Mouse (Mus musculus) lung, postnatal 4 days (tissue): ENCODE data around the gene Ankle1.

Experiments used
- DNase-seq, 2 experiments: peaks; one replicate each; pipeline ENCODE4 v3.0.0; 2021

The Ankle1 gene

GRCm38 (mm10) chr8:71381971-71382961, 23.5 kb upstream of the Ankle1 start:
- DNase-seq: peak; percentile 93 to 97

DNA sequence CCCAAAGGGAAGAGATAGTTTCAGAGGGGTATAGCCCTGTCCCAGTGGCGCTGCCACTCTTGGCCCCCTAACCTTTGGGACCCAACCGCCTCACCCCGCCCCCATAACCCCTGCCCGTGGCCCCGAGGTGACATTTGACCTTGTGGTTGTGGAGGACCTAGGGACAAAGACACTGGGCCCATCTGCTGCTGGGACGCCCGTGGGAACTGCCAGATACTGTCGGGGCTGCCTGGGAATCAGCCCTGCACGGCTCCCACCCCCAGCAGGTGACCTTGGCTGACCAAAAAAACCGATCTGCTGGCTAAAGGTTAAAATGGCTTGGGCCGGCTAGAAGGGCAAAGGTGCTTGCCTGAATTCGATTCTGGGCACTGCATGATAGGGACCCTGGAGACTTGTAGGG, 22.4 kb upstream of the Ankle1 start:
- DNase-seq: no peak

- DNase-seq: peak in 1 of 2 experiments; percentile 67
These were observed 21.9 kb upstream of the Ankle1 start for GRCm38 (mm10) chr8:71383860-71384259.

GRCm38 (mm10) chr8:71385212-71385835, 20.5 kb upstream of the Ankle1 start:
- no peak for DNase-seq

DNA sequence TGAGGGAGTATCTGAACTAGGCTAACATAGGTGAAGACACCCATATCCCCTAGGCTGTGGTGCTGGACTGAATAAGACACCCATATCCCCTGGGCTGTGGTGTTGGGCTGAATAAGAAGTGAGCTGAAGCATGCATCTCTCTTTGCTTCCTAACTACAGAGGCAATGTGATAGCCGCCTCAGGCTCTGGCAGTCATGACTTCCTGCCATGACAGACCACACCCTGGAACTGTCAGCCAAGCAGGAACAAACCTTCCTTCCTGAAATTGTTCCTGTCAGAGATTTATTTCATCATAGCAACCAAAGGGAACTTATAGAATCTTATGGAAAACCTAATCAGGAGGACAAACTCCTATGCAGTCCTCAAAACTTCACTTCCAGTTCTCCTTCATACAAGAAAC, 17.5 kb upstream of the Ankle1 start:
- DNase-seq: peak in 1 of 2 experiments; percentile 42

GRCm38 (mm10) chr8:71391696-71392095, 14.1 kb upstream of the Ankle1 start:
- peak in 1 of 2 experiments; percentile 2 for DNase-seq

- peak in 1 of 2 experiments; percentile 18 for DNase-seq
These were observed 13.4 kb upstream of the Ankle1 start for GRCm38 (mm10) chr8:71392391-71392790.

- DNase-seq: peak; percentile 66 to 68
These were observed 12.9 kb upstream of the Ankle1 start for GRCm38 (mm10) chr8:71392871-71393270.

GRCm38 (mm10) chr8:71394481-71394880, 11.3 kb upstream of the Ankle1 start:
- DNase-seq: peak in 1 of 2 experiments; percentile 21

GRCm38 (mm10) chr8:71395071-71395470, 10.7 kb upstream of the Ankle1 start:
- peak in 1 of 2 experiments; percentile 31 for DNase-seq

DNA sequence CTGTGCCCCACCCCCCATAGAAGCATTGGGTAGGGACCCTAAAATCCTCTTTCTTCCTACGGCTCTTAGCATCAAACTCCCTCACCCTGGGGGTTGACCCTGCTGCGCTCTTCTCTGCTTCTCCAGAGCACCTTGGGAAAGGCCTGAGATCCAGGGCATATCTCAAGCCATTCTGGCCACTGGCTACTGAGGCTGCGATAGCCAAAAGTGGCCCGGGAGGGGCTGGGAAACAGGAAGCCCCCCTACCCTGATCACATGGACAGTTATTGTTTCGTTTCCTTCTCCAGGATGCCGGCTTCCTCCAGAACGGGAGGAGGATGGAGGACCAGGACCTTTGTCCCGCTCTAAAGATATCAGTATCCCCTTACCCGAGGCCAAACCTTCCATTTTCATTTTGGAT, 10.2 kb upstream of the Ankle1 start, which contains the start of gene Ushbp1:
Ushbp1 (minus strand) TSS at position 174 of the 400 bp plus-strand sequence.
- DNase-seq: peak; percentile 51 to 70

DNA sequence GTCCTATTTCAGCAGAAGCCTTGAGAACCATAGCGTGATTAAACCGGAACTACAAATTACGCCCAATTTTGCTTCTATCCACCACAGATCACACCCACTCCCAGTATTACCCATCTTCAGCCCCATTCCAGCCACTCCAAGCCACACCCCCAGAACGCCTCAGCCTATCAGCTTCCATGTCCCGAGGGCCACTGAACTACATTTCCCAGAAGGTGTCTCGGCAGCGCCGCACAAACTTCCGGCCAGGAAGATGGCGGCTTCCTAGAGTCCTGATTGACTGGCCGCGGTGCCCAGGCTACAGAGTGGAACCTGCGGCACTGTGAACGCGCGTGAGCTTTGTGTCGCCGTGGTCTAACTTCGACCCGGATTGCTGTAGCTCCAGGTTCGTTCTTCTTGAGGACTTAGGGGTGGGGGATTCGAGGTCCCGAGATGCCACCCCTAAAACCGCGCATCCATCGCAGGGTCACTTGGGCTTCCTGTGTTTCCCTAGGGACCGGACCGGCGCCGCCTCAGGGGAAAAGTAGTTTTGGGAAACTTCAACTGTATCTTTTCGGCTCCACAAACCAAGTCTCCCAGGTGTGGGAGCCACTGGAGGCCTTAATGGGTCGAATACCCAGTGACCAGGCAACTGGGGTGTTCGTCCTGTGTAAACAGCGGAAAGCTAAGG, 9.0 kb upstream of the Ankle1 start, which contains the start of gene Babam1:
Babam1 (plus strand) TSS at position 223 of the 667 bp plus-strand sequence.
- peak; percentile 93 to 95 for DNase-seq

DNA sequence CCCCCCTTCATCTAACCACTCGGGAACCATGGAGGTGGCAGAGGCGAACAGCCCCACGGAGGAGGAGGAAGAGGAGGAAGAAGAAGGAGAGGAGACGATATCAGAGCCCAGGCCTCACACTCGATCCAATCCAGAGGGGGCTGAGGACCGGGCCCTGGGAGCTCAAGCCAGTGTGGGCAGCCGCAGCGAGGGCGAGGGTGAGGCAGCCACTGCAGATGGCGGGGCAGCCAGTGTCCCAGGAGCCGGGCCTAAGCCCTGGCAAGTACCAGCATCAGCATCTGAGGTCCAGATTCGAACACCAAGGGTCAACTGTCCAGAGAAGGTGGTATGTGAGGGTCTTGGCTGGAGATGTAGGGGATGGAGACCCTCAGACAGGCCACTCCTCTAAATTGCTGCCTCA, 8.1 kb upstream of the Ankle1 start:
- DNase-seq: peak in 1 of 2 experiments; percentile 29

DNA sequence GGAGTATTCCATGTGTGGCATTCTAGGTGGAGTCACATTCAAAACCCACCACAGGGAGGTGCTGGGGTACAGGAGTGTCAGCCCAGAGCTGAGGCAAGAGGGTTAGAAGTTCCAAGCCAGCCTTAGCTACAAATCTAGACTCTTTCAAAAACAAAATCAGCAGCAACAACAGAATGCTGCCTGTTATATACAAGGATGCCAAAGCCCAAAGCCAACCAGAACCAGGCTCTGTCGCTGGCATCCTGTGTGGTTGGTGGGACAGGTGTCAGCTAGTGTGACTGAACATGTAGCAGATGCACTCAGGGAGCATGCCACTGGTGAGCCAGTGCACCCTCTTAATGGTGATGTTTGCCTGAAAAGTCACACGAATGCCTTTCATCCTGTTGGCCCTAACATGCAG, 5.0 kb upstream of the Ankle1 start:
- DNase-seq: no peak

DNA sequence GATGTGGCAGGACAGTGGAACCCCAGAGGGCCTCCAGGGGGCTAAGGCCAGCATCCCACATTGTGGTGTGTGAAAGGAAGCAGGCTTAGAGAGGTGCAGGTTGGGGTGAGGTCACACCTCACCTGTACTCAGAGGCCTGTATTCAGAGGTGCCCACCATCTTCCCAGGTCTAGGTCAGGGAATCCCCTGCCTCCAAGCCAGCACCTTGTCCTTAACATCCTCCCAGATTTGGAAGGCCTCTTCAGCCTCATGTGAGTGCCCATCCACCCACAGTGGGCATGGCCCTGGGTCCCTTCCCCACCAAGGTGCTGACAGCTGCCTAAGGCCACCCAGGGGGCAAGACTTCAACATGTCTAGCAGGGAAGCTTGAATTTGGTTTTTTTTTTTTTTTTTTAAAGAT, 4.4 kb upstream of the Ankle1 start:
- peak in 1 of 2 experiments; percentile 15 for DNase-seq

- peak in 1 of 2 experiments; percentile 18 for DNase-seq
These were observed 3.3 kb upstream of the Ankle1 start for GRCm38 (mm10) chr8:71402446-71402964.

GRCm38 (mm10) chr8:71403107-71403885, 2.5 kb upstream of the Ankle1 start:
- peak in 1 of 2 experiments; percentile 17 for DNase-seq

DNA sequence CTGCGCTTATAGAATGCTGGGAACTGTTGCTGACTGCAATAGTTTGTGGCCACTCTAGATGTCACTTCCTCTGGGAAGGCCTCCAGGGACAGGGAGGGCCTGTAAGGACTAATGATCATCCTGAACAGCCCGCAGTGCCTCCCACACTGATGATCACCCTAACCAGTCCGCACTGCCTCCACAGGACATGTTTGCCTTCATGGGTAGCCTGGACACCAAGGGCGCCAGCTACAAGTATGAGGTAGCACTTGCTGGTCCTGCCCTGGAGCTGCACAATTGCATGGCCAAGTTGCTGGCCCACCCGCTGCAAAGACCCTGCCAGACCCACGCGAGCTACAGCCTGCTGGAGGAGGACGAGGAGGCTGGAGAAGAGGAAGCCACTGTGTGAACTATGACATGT, 1.8 kb upstream of the Ankle1 start:
- DNase-seq: peak in 1 of 2 experiments; percentile 20

GRCm38 (mm10) chr8:71404951-71405351, 859 bp upstream of the Ankle1 start:
- DNase-seq: peak; percentile 4 to 18

GRCm38 (mm10) chr8:71406099-71407015, 547 bp downstream of the Ankle1 start:
- peak; percentile 85 to 86 for DNase-seq

- DNase-seq: no peak
These were observed 1.6 kb downstream of the Ankle1 start for GRCm38 (mm10) chr8:71407441-71407840.
